Mouse (Mus musculus) MEL (cell line): ENCODE data around the gene Klhl25. TPM values are rescaled to one million over a fixed set of nuclear protein-coding genes. Genes with fewer than 3 reads are reported as not detected.

Experiments
- DNase-seq: peaks from one replicate; pipeline ENCODE4 v3.0.0; 2011; ENCODE audit warnings: low read depth, low spot score
- H3K27ac ChIP-seq: 2 replicates; pipeline ENCODE4 v1.5.1; 2012; ENCODE audit warnings: low read depth, mild to moderate bottlenecking, control low read depth, low read length, moderate library complexity; ENCODE audit not compliant: control insufficient read depth
- H3K27me3 ChIP-seq, 2 experiments: fragments of 150-350 bp in 1 of 2; sonication (generic) in 1 of 2; 2 replicates each; pipeline ENCODE4 v1.6.1; 2012; ENCODE audit warnings: low read length in 2 of 2, mild to moderate bottlenecking in 2 of 2, improper control_type of control experiment in 1 of 2, moderate library complexity in 1 of 2; ENCODE audit not compliant: insufficient read depth in 2 of 2, control insufficient read depth in 1 of 2
- H3K36me3 ChIP-seq, 2 experiments: 2 replicates each; pipeline ENCODE4 v1.6.1; 2012 to 2014; ENCODE audit warnings: low read length in 2 of 2, improper control_type of control experiment in 1 of 2, inconsistent platforms in 1 of 2, mild to moderate bottlenecking in 1 of 2; ENCODE audit not compliant: insufficient read depth in 2 of 2, control insufficient read depth in 1 of 2
- H3K4me1 ChIP-seq, 2 experiments: fragments of 150-350 bp in 1 of 2; sonication (generic) in 1 of 2; 2 replicates each; pipeline ENCODE4 v1.6.1; 2012; ENCODE audit warnings: low read length in 2 of 2, improper control_type of control experiment in 1 of 2, mild to moderate bottlenecking in 1 of 2; ENCODE audit not compliant: insufficient read depth in 2 of 2, control insufficient read depth in 1 of 2
- H3K4me3 ChIP-seq, 2 experiments: fragments of 150-350 bp in 1 of 2; sonication (generic) in 1 of 2; 2 replicates each; pipeline ENCODE4 v1.5.1; 2012; ENCODE audit warnings: low read depth in 2 of 2, low read length in 2 of 2, mild to moderate bottlenecking in 2 of 2, moderate library complexity in 2 of 2, control low read depth in 1 of 2, improper control_type of control experiment in 1 of 2; ENCODE audit not compliant: control insufficient read depth in 1 of 2, insufficient read depth in 1 of 2
- H3K79me2 ChIP-seq: 2 replicates; pipeline ENCODE4 v1.6.1; 2012; ENCODE audit warnings: mild to moderate bottlenecking, low read length, moderate library complexity; ENCODE audit not compliant: control insufficient read depth, poor library complexity, insufficient read depth
- H3K9ac ChIP-seq: 2 replicates; pipeline ENCODE4 v1.6.1; 2012; ENCODE audit warnings: low read depth, mild to moderate bottlenecking, control low read depth, low read length, moderate library complexity; ENCODE audit not compliant: control insufficient read depth, poor library complexity, severe bottlenecking
- H3K9me3 ChIP-seq: fragments of 150-350 bp; sonication (generic); replicated peaks from 2 replicates; pipeline ENCODE4 v1.6.1; 2012; ENCODE audit warnings: mild to moderate bottlenecking, low read length, improper control_type of control experiment, moderate library complexity; ENCODE audit not compliant: insufficient read depth
- BHLHE40 ChIP-seq: IDR thresholded peaks from 2 replicates; pipeline ENCODE4 v1.6.1; 2012; ENCODE audit warnings: low read depth, mild to moderate bottlenecking, inconsistent platforms, low read length, improper control_type of control experiment, borderline replicate concordance
- CHD1 ChIP-seq: IDR thresholded peaks from 2 replicates; pipeline ENCODE4 v1.6.1; 2012; ENCODE audit warnings: low read depth, mild to moderate bottlenecking, inconsistent platforms, low read length, improper control_type of control experiment
- CHD2 ChIP-seq: IDR thresholded peaks from 2 replicates; pipeline ENCODE4 v1.6.1; 2011; ENCODE audit warnings: low read length, improper control_type of control experiment
- E2F4 ChIP-seq: IDR thresholded peaks from 2 replicates; pipeline ENCODE4 v1.6.1; 2011; ENCODE audit warnings: low read depth, low read length, improper control_type of control experiment, borderline replicate concordance
- ETS1 ChIP-seq: IDR thresholded peaks from 2 replicates; pipeline ENCODE4 v1.6.1; 2012; ENCODE audit warnings: low read depth, mild to moderate bottlenecking, inconsistent platforms, low read length, improper control_type of control experiment, moderate library complexity
- GABPA ChIP-seq: IDR thresholded peaks from 2 replicates; pipeline ENCODE4 v1.6.1; 2012; ENCODE audit warnings: low read depth, mild to moderate bottlenecking, inconsistent platforms, low read length, improper control_type of control experiment, moderate library complexity
- GATA1 ChIP-seq: IDR thresholded peaks from 2 replicates; pipeline ENCODE4 v1.6.1; 2011; ENCODE audit warnings: low read depth, low read length, improper control_type of control experiment
- MAFK ChIP-seq: IDR thresholded peaks from 2 replicates; pipeline ENCODE4 v1.6.1; 2011; ENCODE audit warnings: low read depth, mild to moderate bottlenecking, low read length, improper control_type of control experiment, borderline replicate concordance
- MXI1 ChIP-seq: IDR thresholded peaks from 2 replicates; pipeline ENCODE4 v1.6.1; 2011; ENCODE audit warnings: mild to moderate bottlenecking, low read depth, low read length, improper control_type of control experiment
- MYB ChIP-seq: IDR thresholded peaks from 2 replicates; pipeline ENCODE4 v1.6.1; 2011; ENCODE audit warnings: mild to moderate bottlenecking, low read depth, low read length, improper control_type of control experiment
- MYC ChIP-seq: IDR thresholded peaks from 2 replicates; pipeline ENCODE4 v1.6.1; 2011; ENCODE audit warnings: low read depth, mild to moderate bottlenecking, low read length, improper control_type of control experiment, moderate library complexity
- NELFE ChIP-seq: IDR thresholded peaks from 2 replicates; pipeline ENCODE4 v1.6.1; 2011; ENCODE audit warnings: low read depth, low read length, improper control_type of control experiment
- POLR2A ChIP-seq, 2 experiments: IDR thresholded peaks; 2 replicates each; pipeline ENCODE4 v1.6.1; 2011 to 2012; ENCODE audit warnings: low read length in 2 of 2, mild to moderate bottlenecking in 2 of 2, control low read depth in 1 of 2, improper control_type of control experiment in 1 of 2, low read depth in 1 of 2, moderate library complexity in 1 of 2; ENCODE audit not compliant: control insufficient read depth in 1 of 2, insufficient read depth in 1 of 2, poor library complexity in 1 of 2
- POLR2AphosphoS2 ChIP-seq: IDR thresholded peaks from 2 replicates; pipeline ENCODE4 v1.6.1; 2011; ENCODE audit warnings: low read length, improper control_type of control experiment
- RAD21 ChIP-seq: IDR thresholded peaks from 2 replicates; pipeline ENCODE4 v1.6.1; 2011; ENCODE audit warnings: mild to moderate bottlenecking, low read depth, low read length, improper control_type of control experiment
- RCOR1 ChIP-seq: IDR thresholded peaks from 2 replicates; pipeline ENCODE4 v1.6.1; 2012; ENCODE audit warnings: low read depth, mild to moderate bottlenecking, inconsistent platforms, low read length, improper control_type of control experiment
- SIN3A ChIP-seq: IDR thresholded peaks from 2 replicates; pipeline ENCODE4 v1.6.1; 2012; ENCODE audit warnings: low read length, improper control_type of control experiment, inconsistent platforms
- SMC3 ChIP-seq: IDR thresholded peaks from 2 replicates; pipeline ENCODE4 v1.6.1; 2011; ENCODE audit warnings: low read depth, low read length, improper control_type of control experiment
- TAL1 ChIP-seq: IDR thresholded peaks from 2 replicates; pipeline ENCODE4 v1.6.1; 2012; ENCODE audit warnings: mild to moderate bottlenecking, inconsistent platforms, low read length, moderate library complexity, mixed read lengths
- USF1 ChIP-seq: IDR thresholded peaks from 2 replicates; pipeline ENCODE4 v1.6.1; 2014; ENCODE audit warnings: low read depth, mild to moderate bottlenecking, inconsistent platforms, low read length, improper control_type of control experiment, moderate library complexity
- USF2 ChIP-seq, 2 experiments: IDR thresholded peaks; 2 replicates each; pipeline ENCODE4 v1.6.1; 2011 to 2012; ENCODE audit warnings: improper control_type of control experiment in 2 of 2, low read length in 2 of 2, borderline replicate concordance in 1 of 2, inconsistent platforms in 1 of 2, low read depth in 1 of 2, mild to moderate bottlenecking in 1 of 2; ENCODE audit not compliant: insufficient read depth in 1 of 2
- ZC3H11A ChIP-seq: IDR thresholded peaks from 2 replicates; pipeline ENCODE4 v1.6.1; 2012; ENCODE audit warnings: low read depth, mild to moderate bottlenecking, inconsistent platforms, low read length, improper control_type of control experiment
- ZNF384 ChIP-seq: IDR thresholded peaks from 2 replicates; pipeline ENCODE4 v1.6.1; 2012; ENCODE audit warnings: low read depth, mild to moderate bottlenecking, inconsistent platforms, low read length, improper control_type of control experiment
- polyA plus RNA-seq, 2 experiments: library from polyadenylated mRNA; stranded (reverse) in 1 of 2; unstranded in 1 of 2; fragments of >175 nt in 1 of 2; fragments of >200 nt in 1 of 2; gene quantifications; 2 replicates each; pipeline versions ENCODE4 v1.2.1 to v1.2.4; 2012; ENCODE audit warnings: low replicate concordance in 2 of 2, low read depth in 1 of 2; ENCODE audit not compliant: insufficient read length in 2 of 2, insufficient read depth in 1 of 2, missing spikeins in 1 of 2
- total RNA-seq: library from RNA; depleted of rRNA; stranded (reverse); fragments of 300-350 nt; gene quantifications from 2 replicates; pipeline ENCODE4 v1.2.3, GENCODE M21; 2012

The Klhl25 gene
- total and polyA plus RNA-seq, 3 experiments = 7.4 to 11.4 TPM; not detected in 1

- Histone ChIP-seq H3K79me2 (peaks cover 7% of the 10 kb centered on the region; the same call in 1 of the 2 replicates), H3K9me3 (no peaks in the 10 kb centered on the region), H3K27ac (no peak overlapping the region), H3K4me1 (peaks cover 0 to 5% of the 10 kb centered on the region in 2 experiments; a peak in 2 of 4 replicates), H3K36me3 (peaks cover 0 to 4% of the 10 kb centered on the region in 2 experiments; a peak in 2 of 4 replicates), H3K9ac (no peak overlapping the region), H3K27me3 (no peaks in the 10 kb centered on the region), H3K4me3 (no peak overlapping the region)
- DNase-seq = no peak
- TF ChIP-seq ETS1 (no peak), ZC3H11A (no peak), USF2 (IDR thresholded peaks at IDR 0.05; ENCODE audit: borderline replicate concordance in 1 of 2, insufficient read depth in 1 of 2, low read depth in 1 of 2, low read length in 2 of 2) (no peak), MYC (no peak), POLR2AphosphoS2 (no peak), RCOR1 (no peak), MXI1 (no peak), MYB (no peak), GABPA (no peak), MAFK (no peak), POLR2A (IDR thresholded peaks at IDR 0.05; ENCODE audit: control insufficient read depth in 1 of 2, insufficient read depth in 1 of 2, low read depth in 1 of 2, low read length in 2 of 2, poor library complexity in 1 of 2) (no peak), TAL1 (no peak), E2F4 (no peak)
Observed at GRCm38 (mm10) chr7:75852363-75852762, 4.3 kb downstream of the Klhl25 start.

DNA sequence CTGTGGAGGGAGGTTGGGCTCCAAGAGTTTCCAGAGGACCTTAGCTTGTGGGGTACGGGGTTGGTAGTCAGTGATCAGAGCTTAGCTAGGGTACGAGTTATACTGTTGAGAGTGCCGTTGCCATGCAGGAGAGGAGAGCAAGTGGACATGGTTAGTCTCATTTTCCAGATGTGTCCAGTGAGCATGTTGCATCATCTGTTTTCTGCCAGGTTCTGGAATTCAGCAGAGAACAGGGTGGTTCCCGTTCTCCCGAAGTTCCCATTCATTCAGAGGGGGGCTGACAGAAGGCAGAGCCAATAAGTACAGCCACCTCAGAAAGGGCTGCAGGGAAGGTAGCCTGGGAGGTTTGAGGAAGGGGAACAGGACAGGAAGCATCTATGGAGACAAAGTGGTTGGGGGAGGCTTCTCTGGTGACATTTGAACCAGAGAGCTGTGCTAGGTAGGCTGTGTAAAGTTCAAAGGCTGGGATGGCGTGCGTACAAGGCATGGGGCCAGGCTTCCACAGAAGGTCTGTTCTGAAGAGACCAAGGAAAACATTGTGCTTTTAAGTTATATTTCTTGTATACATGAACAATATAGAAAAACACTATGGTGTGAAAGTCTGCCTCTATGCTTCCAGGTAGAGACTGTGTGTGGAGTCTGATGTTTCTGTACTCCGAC lies 5.2 kb downstream of the Klhl25 start:
- no peak overlapping the region for H3K27ac ChIP-seq

More for the DNA sequence above, 5.2 kb downstream of the Klhl25 start:
- H3K4me3 ChIP-seq = no peak overlapping the region
- H3K4me1 ChIP-seq = peaks cover 0 to 5% of the 10 kb centered on the region in 2 experiments; a peak in 2 of 4 replicates
- TF ChIP-seq USF1 = no peak
- no peak for TF ChIP-seq CHD2
- no peak for TF ChIP-seq ZC3H11A
- no peak for TF ChIP-seq RAD21
- TF ChIP-seq CHD1 = no peak
- TF ChIP-seq NELFE = no peak
- TF ChIP-seq ZNF384 = no peak
- no peak for TF ChIP-seq SIN3A
- TF ChIP-seq TAL1 = no peak
- TF ChIP-seq MAFK = no peak
- TF ChIP-seq BHLHE40 = no peak
- no peak for TF ChIP-seq GATA1
- no peak for TF ChIP-seq RCOR1
- no peak for TF ChIP-seq SMC3
- no peak for TF ChIP-seq MYB
- no peaks in the 10 kb centered on the region for H3K36me3 ChIP-seq
- peaks cover 6% of the 10 kb centered on the region; the same call in 1 of the 2 replicates for H3K79me2 ChIP-seq
- H3K9ac ChIP-seq = no peak overlapping the region
- no peak for DNase-seq
- no peaks in the 10 kb centered on the region for H3K27me3 ChIP-seq
- no peaks in the 10 kb centered on the region for H3K9me3 ChIP-seq
